Mouse (Mus musculus) embryonic facial prominence, embryonic 13.5 days (tissue): ENCODE measurements around the gene Olfr905. TPM values are rescaled to one million over a fixed set of nuclear protein-coding genes. Genes with fewer than 3 reads are reported as not detected.

Experiments
- polyA plus RNA-seq: library from polyadenylated mRNA; unstranded; fragments of >200 nt; fragmentation: Nextera tagmentation; extraction: Ambion mirVana; gene quantifications from 2 replicates; pipeline ENCODE4 v1.2.1, GENCODE M21; 2015

Olfr905 gene
- polyA plus RNA-seq, 1 experiment from 2014 or later: not detected

Other genes with a start within 250 kb of the Olfr905 start
- gene Olfr143, start 218.3 kb upstream of the Olfr905 start, polyA plus RNA-seq: not detected in 2 replicates
- gene Olfr895, start 203.3 kb upstream of the Olfr905 start, polyA plus RNA-seq: not detected in 2 replicates
- gene Olfr896-ps1, start 180.0 kb upstream of the Olfr905 start, polyA plus RNA-seq: not detected in 2 replicates
- not detected in 2 replicates for gene Olfr25, start 142.0 kb upstream of the Olfr905 start, polyA plus RNA-seq
- not detected in 2 replicates for gene Olfr898, start 122.7 kb upstream of the Olfr905 start, polyA plus RNA-seq
- gene Olfr250, start 104.2 kb upstream of the Olfr905 start, polyA plus RNA-seq: not detected in 2 replicates
- gene Olfr251, start 94.0 kb upstream of the Olfr905 start, polyA plus RNA-seq: not detected in 2 replicates
- not detected in 2 replicates for gene Olfr147, start 69.4 kb upstream of the Olfr905 start, polyA plus RNA-seq
- gene Olfr901, start 41.7 kb upstream of the Olfr905 start, polyA plus RNA-seq: not detected in 2 replicates
- gene Olfr902, start 23.5 kb upstream of the Olfr905 start, polyA plus RNA-seq: not detected in 2 replicates
- not detected in 2 replicates for gene Olfr904, start 8.0 kb upstream of the Olfr905 start, polyA plus RNA-seq
- gene Olfr906, start 16.0 kb downstream of the Olfr905 start, polyA plus RNA-seq: not detected in 2 replicates
- not detected in 2 replicates for gene Olfr907, start 24.7 kb downstream of the Olfr905 start, polyA plus RNA-seq
- gene Olfr911-ps1, start 50.5 kb downstream of the Olfr905 start, polyA plus RNA-seq: not detected in 2 replicates
- gene Olfr910, start 66.7 kb downstream of the Olfr905 start, polyA plus RNA-seq: not detected in 2 replicates
- gene Olfr912, start 109.1 kb downstream of the Olfr905 start, polyA plus RNA-seq: not detected in 2 replicates
- not detected in 2 replicates for gene Olfr913, start 121.7 kb downstream of the Olfr905 start, polyA plus RNA-seq
- not detected in 2 replicates for gene Olfr914, start 134.0 kb downstream of the Olfr905 start, polyA plus RNA-seq
- not detected in 2 replicates for gene Olfr916, start 188.8 kb downstream of the Olfr905 start, polyA plus RNA-seq
- not detected in 2 replicates for gene Olfr917, start 194.7 kb downstream of the Olfr905 start, polyA plus RNA-seq
- not detected in 2 replicates for gene Olfr918, start 203.5 kb downstream of the Olfr905 start, polyA plus RNA-seq
- not detected in 2 replicates for gene Olfr919, start 232.6 kb downstream of the Olfr905 start, polyA plus RNA-seq
- gene Vwa5a, start 247.2 kb downstream of the Olfr905 start, polyA plus RNA-seq: 19.4 and 22.7 TPM in 2 replicates